Mouse (Mus musculus) kidney, adult 2 months (tissue): ENCODE measurements around the gene Kif5c. TPM values are rescaled to one million over a fixed set of nuclear protein-coding genes. Genes with fewer than 3 reads are reported as not detected.
A peak's percentile ranks its signal among the peaks of the same experiment; 100 is the strongest.

ENCODE experiments used
- DNase-seq: peaks from one replicate; pipeline ENCODE4 v3.0.0; 2021
- H3K27ac ChIP-seq: fragments of 200-500 bp; 2 replicates; pipeline ENCODE4 v1.5.1; 2012; ENCODE audit warnings: low read depth, low read length, control low read depth, inconsistent platforms; ENCODE audit not compliant: insufficient read depth
- H3K27me3 ChIP-seq: fragments of 200-500 bp; replicated peaks from 2 replicates; pipeline ENCODE4 v1.6.1; 2012; ENCODE audit warnings: mild to moderate bottlenecking, moderate library complexity, low read length, inconsistent platforms; ENCODE audit not compliant: control insufficient read depth, insufficient read depth
- H3K36me3 ChIP-seq: fragments of 200-500 bp; 2 replicates; pipeline ENCODE4 v1.6.1; 2012; ENCODE audit warnings: mild to moderate bottlenecking, moderate library complexity, low read length, inconsistent platforms; ENCODE audit not compliant: control insufficient read depth, insufficient read depth
- H3K4me1 ChIP-seq: fragments of 200-500 bp; 2 replicates; pipeline ENCODE4 v1.6.1; 2011; ENCODE audit warnings: low read length; ENCODE audit not compliant: control insufficient read depth, insufficient read depth
- H3K4me3 ChIP-seq: fragments of 200-500 bp; 2 replicates; pipeline ENCODE4 v1.5.1; 2011; ENCODE audit warnings: mild to moderate bottlenecking, low read depth, low read length, control low read depth; ENCODE audit not compliant: insufficient read depth
- CTCF ChIP-seq: fragments of 200-500 bp; conservative IDR thresholded peaks from 2 replicates; pipeline ENCODE4 v1.5.1; 2011; ENCODE audit warnings: low read depth, mild to moderate bottlenecking, control low read depth, low read length, moderate library complexity, mixed read lengths; ENCODE audit not compliant: insufficient read depth, insufficient read length
- POLR2A ChIP-seq: fragments of 200-500 bp; IDR thresholded peaks from one replicate; pipeline ENCODE4 v1.6.1; 2011; ENCODE audit warnings: low read depth, low read length, control low read depth
- WGBS: fragments of 180-500 bp; shearing (Covaris S2); methylation state at CpG from one replicate; pipeline ENCODE4 v1.1.7; 2018; 5-methylcytosine and 5-hydroxymethylcytosine counted together
- polyA plus RNA-seq: library from polyadenylated mRNA; depleted of rRNA; stranded (reverse); fragments of >200 nt; gene quantifications from 2 replicates; pipeline ENCODE4 v1.2.3, GENCODE M21; 2012

Kif5c gene
- polyA plus RNA-seq, 1 experiment, result 0.58 TPM

GRCm38 (mm10) chr2:49643756-49644155 lies 24.7 kb downstream of the Kif5c start:
- Histone ChIP-seq H3K27ac (no peak overlapping the region), H3K27me3 (no peaks in the 10 kb centered on the region; the same call in 1 of the 2 replicates), H3K4me3 (no peak overlapping the region), H3K36me3 (no peaks in the 10 kb centered on the region), H3K4me1 (no peaks in the 10 kb centered on the region)
- 88% methylated on average over 8 of the region's 8 CpGs for WGBS
- DNase-seq, result no peak
- no peak for TF ChIP-seq CTCF
- no peak for TF ChIP-seq POLR2A

DNA sequence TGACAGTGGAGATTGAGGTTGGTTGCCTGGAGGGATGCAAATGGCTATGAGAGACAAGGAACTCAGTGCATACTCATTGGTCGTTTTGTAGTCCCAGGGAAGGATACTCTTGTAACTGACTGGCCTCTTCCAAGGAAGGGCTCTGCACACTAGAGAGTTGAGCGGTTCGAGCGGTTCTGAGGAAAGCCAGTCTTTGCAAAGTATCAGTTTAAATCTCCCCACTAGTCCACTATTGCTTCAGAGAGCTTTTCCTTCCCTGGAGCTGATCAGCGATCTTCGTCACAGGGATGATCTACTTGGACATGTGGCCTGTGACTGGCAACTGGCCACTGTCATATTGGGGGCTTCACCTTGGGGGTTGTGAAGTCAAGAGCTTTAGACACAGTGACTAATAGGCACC lies 28.5 kb downstream of the Kif5c start:
- H3K4me1 ChIP-seq, result no peaks in the 10 kb centered on the region
- no peak for TF ChIP-seq CTCF
- no peak for TF ChIP-seq POLR2A
- DNase-seq, result no peak
- H3K27me3 ChIP-seq, result no peaks in the 10 kb centered on the region; the same call in 1 of the 2 replicates
- no peaks in the 10 kb centered on the region for H3K36me3 ChIP-seq
- WGBS, result 88% methylated on average over 6 of the region's 6 CpGs
- H3K27ac ChIP-seq, result no peak overlapping the region
- no peak overlapping the region for H3K4me3 ChIP-seq

GRCm38 (mm10) chr2:49648344-49648743 lies 29.2 kb downstream of the Kif5c start:
- WGBS, result 29% methylated on average over 9 of the region's 9 CpGs
- Histone ChIP-seq H3K27me3 (no peaks in the 10 kb centered on the region; the same call in 1 of the 2 replicates), H3K36me3 (no peaks in the 10 kb centered on the region), H3K4me3 (no peak overlapping the region), H3K4me1 (no peaks in the 10 kb centered on the region), H3K27ac (no peak overlapping the region)
- no peak for DNase-seq
- TF ChIP-seq POLR2A, result no peak
- no peak for TF ChIP-seq CTCF

- no peaks in the 10 kb centered on the region; the same call in 1 of the 2 replicates for H3K27me3 ChIP-seq
- WGBS, result 84% methylated on average over 6 of the region's 6 CpGs
- H3K36me3 ChIP-seq, result no peaks in the 10 kb centered on the region
- DNase-seq, result no peak
- no peaks in the 10 kb centered on the region for H3K4me1 ChIP-seq
- no peak overlapping the region for H3K27ac ChIP-seq
- no peak for TF ChIP-seq CTCF
- TF ChIP-seq POLR2A, result no peak
- H3K4me3 ChIP-seq, result no peak overlapping the region
Observed at GRCm38 (mm10) chr2:49648806-49649205, 29.7 kb downstream of the Kif5c start.

GRCm38 (mm10) chr2:49649211-49649610 lies 30.1 kb downstream of the Kif5c start:
- no peak for TF ChIP-seq CTCF
- TF ChIP-seq POLR2A, result no peak
- WGBS, result 88% methylated on average over 10 of the region's 10 CpGs
- Histone ChIP-seq H3K27ac (no peak overlapping the region), H3K4me1 (no peaks in the 10 kb centered on the region), H3K4me3 (no peak overlapping the region), H3K27me3 (no peaks in the 10 kb centered on the region; the same call in 1 of the 2 replicates), H3K36me3 (no peaks in the 10 kb centered on the region)
- DNase-seq, result no peak

- Histone ChIP-seq H3K36me3 (no peaks in the 10 kb centered on the region), H3K4me1 (no peaks in the 10 kb centered on the region), H3K27ac (no peak overlapping the region), H3K27me3 (no peaks in the 10 kb centered on the region), H3K4me3 (no peak overlapping the region)
- WGBS, result 82% methylated on average over 1 of the region's 1 CpGs
- no peak for TF ChIP-seq CTCF
- no peak for TF ChIP-seq POLR2A
- DNase-seq, result no peak
Observed at GRCm38 (mm10) chr2:49651737-49652136, 32.6 kb downstream of the Kif5c start.

DNA sequence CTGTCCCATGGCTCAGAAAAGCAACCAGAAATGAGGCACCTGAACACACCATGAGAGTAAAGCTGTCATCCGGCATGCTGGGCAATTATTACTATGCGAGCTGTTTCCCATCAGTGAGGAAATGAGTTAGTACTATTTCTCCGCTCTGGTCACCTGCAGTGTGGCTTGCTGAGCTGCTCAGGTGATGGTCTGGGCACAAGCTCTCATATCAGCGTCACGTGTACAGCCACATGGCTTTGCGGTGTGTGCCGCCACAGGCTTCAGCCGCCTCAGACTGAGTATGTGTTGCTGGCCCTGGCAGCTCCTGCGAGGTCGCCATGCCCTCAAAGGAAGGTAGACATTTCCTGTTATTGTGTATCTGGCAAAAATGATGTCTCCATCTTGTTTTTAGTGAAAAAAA lies 35.5 kb downstream of the Kif5c start:
- Histone ChIP-seq H3K27ac (no peak overlapping the region), H3K36me3 (no peaks in the 10 kb centered on the region), H3K27me3 (no peaks in the 10 kb centered on the region), H3K4me3 (no peak overlapping the region), H3K4me1 (no peaks in the 10 kb centered on the region)
- peak; percentile 8 for DNase-seq
- 78% methylated on average over 10 of the region's 10 CpGs for WGBS
- TF ChIP-seq POLR2A, result no peak

DNA sequence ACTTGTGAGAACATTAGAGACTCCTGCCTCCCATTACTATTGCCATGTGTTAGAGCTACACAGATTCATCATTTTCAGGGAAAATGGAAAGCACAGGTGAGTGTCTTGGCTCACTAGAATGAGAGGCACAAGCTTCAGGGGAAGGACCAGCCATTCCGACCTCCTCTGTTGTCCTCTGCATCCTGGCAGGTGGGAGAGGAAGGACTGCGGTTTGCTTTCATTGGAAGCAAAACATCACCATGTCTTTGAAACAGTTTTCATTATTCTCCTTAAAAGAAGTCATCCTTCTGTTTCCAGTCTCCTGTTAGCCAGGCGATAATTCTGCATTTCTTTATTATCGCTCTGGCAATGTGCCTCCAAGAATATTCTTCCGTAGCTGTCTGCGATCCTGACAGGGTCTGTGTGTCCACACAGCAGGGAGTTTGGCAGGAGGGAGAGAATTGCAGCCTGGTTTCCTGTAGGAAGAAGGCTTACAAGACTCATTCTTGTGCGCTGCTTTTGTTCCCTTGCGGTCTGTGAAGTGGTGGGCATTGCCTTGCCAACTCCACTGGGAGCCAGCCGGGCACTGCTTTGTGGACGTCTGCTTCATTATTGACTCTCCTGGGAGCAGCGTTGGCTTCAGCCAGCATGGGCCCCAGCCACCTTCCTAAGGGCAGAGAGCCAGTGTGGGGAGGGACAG lies 36.2 kb downstream of the Kif5c start:
- Histone ChIP-seq H3K27ac (no peak overlapping the region), H3K27me3 (no peaks in the 10 kb centered on the region), H3K4me3 (no peak overlapping the region), H3K36me3 (no peaks in the 10 kb centered on the region), H3K4me1 (no peaks in the 10 kb centered on the region)
- no peak for DNase-seq
- no peak for TF ChIP-seq POLR2A
- no peak for TF ChIP-seq CTCF
- WGBS, result 69% methylated on average over 11 of the region's 11 CpGs
